Mouse (Mus musculus) heart, postnatal 4 days (tissue): ENCODE measurements around the gene Mlh1. TPM values are rescaled to one million over a fixed set of nuclear protein-coding genes. Genes with fewer than 3 reads are reported as not detected.
A peak's percentile ranks its signal among the peaks of the same experiment; 100 is the strongest.

Source experiments
- DNase-seq: peaks from one replicate; pipeline ENCODE4 v3.0.0; 2021
- total RNA-seq, 2 experiments: library from RNA; stranded (reverse); gene quantifications; 2 replicates each; pipeline ENCODE4 v1.2.3; 2021

Gene Mlh1
- total RNA-seq, 2 experiments from 2014 or later = 24.3 to 25.0 TPM

GRCm38 (mm10) chr9:111285676-111286075 is 14.1 kb upstream of the Mlh1 start:
- DNase-seq = no peak

GRCm38 (mm10) chr9:111285061-111285460 is 13.5 kb upstream of the Mlh1 start:
- DNase-seq = no peak

- DNase-seq = no peak
Measured at GRCm38 (mm10) chr9:111275156-111275555, 3.6 kb upstream of the Mlh1 start.

- DNase-seq = no peak
Measured at GRCm38 (mm10) chr9:111273958-111274357, 2.4 kb upstream of the Mlh1 start.

- no peak for DNase-seq
Measured at GRCm38 (mm10) chr9:111272996-111273785, 1.6 kb upstream of the Mlh1 start.

- no peak for DNase-seq
Measured at GRCm38 (mm10) chr9:111272356-111272755, 765 bp upstream of the Mlh1 start.

GRCm38 (mm10) chr9:111271056-111271433 is 546 bp downstream of the Mlh1 start:
- DNase-seq = no peak

- no peak for DNase-seq
Measured at GRCm38 (mm10) chr9:111270606-111271005, 985 bp downstream of the Mlh1 start.

- no peak for DNase-seq
Measured at GRCm38 (mm10) chr9:111267998-111268397, 3.6 kb downstream of the Mlh1 start.

GRCm38 (mm10) chr9:111261356-111261755 is 10.2 kb downstream of the Mlh1 start:
- no peak for DNase-seq

GRCm38 (mm10) chr9:111260360-111260985 is 11.1 kb downstream of the Mlh1 start:
- peak; percentile 29 for DNase-seq

GRCm38 (mm10) chr9:111252161-111252869 is 19.3 kb downstream of the Mlh1 start:
- DNase-seq = no peak

GRCm38 (mm10) chr9:111247682-111248246 is 23.8 kb downstream of the Mlh1 start:
- peak; percentile 47 for DNase-seq

- no peak for DNase-seq
Measured at GRCm38 (mm10) chr9:111245546-111245945, 26.0 kb downstream of the Mlh1 start.

- no peak for DNase-seq
Measured at GRCm38 (mm10) chr9:111243384-111243783, 28.2 kb downstream of the Mlh1 start.

- DNase-seq = no peak
Measured at GRCm38 (mm10) chr9:111239821-111240220, 31.8 kb downstream of the Mlh1 start.

GRCm38 (mm10) chr9:111237726-111238125 is 33.9 kb downstream of the Mlh1 start:
- DNase-seq = no peak

- no peak for DNase-seq
Measured at GRCm38 (mm10) chr9:111234701-111235100, 36.9 kb downstream of the Mlh1 start.

- DNase-seq = peak; percentile 62
Measured at GRCm38 (mm10) chr9:111228446-111228845, 43.1 kb downstream of the Mlh1 start.

GRCm38 (mm10) chr9:111223406-111223805 is 48.2 kb downstream of the Mlh1 start:
- DNase-seq = no peak

- no peak for DNase-seq
Measured at GRCm38 (mm10) chr9:111221580-111221979, 50.0 kb downstream of the Mlh1 start.

GRCm38 (mm10) chr9:111220551-111221080 is 51.0 kb downstream of the Mlh1 start:
- DNase-seq = no peak

- DNase-seq = no peak
Measured at GRCm38 (mm10) chr9:111216424-111216823, 55.2 kb downstream of the Mlh1 start.
